In genomic region chr2:164453047-164453757, GRCm38 (mm10) we compare ENCODE assay signal across 22 mouse cellular contexts. TPM values are rescaled to one million over a fixed set of nuclear protein-coding genes. Genes with fewer than 3 reads are reported as not detected.
A peak's percentile ranks its signal among the peaks of the same experiment; 100 is the strongest.
DNase-seq lines count a peak whose midpoint lies in the region; ATAC-seq lines count a peak whose summit lies in the region.
"Had no signal": no experiment of that assay in that cellular context is flagged by ENCODE, and none has a peak within 500 bp of the region (broad histone marks: within the 10 kb centered on the region; RNA-seq: fewer than 3 reads in every experiment).

No protein-coding gene starts in this region.

- no peak overlapping the region for H3K4me3 ChIP-seq in lung, embryonic 15.5 days
- no peak overlapping the region for H3K4me3 ChIP-seq in heart, embryonic 16.5 days (ENCODE audit: low read length)
- H3K4me3 ChIP-seq in limb, embryonic 10.5 days = no peak overlapping the region
- H3K4me3 ChIP-seq: forebrain, embryonic 15.5 days; layer of hippocampus, adult 2 months; liver, embryonic 12.5 days; megakaryocyte, embryonic 14.5 days; neural tube, embryonic 15.5 days had no signal

- H3K4me1 ChIP-seq in lung, embryonic 15.5 days = peaks cover 68% of the 10 kb centered on the region
- H3K4me1 ChIP-seq in heart, embryonic 16.5 days (ENCODE audit: control insufficient read depth, insufficient read depth, low read length) = peaks cover 64% of the 10 kb centered on the region
- peaks cover 37% of the 10 kb centered on the region for H3K4me1 ChIP-seq in limb, embryonic 10.5 days

- H3K4me2 ChIP-seq in lung, embryonic 15.5 days = no peak overlapping the region
- peak overlapping the region; percentile 8 for H3K4me2 ChIP-seq in heart, embryonic 16.5 days (ENCODE audit: low read depth, low read length)
- H3K4me2 ChIP-seq: forebrain, embryonic 15.5 days; liver, embryonic 12.5 days; neural tube, embryonic 15.5 days had no signal

- DNase-seq in lung, postnatal 4 days = no peak
- DNase-seq in limb, embryonic 10.5 days (ENCODE audit: low spot score) = no peak
- DNase-seq in thymus, postnatal 10 days (ENCODE audit: low spot score in 2 of 2) = no peak
- no peak for DNase-seq in ovary, postnatal 36 days (ENCODE audit: low spot score)
- DNase-seq in adrenal gland, postnatal 10 days = no peak
- DNase-seq: spleen, adult 18-20 months; thymus, postnatal 36 days had no signal

- 38% methylated on average over 14 of the region's 14 CpGs for WGBS in lung, embryonic 15.5 days
- WGBS in heart, embryonic 16.5 days = 30% methylated on average over 14 of the region's 14 CpGs
- 88% methylated on average over 14 of the region's 14 CpGs for WGBS in limb, embryonic 10.5 days

- no peak overlapping the region for H3K9ac ChIP-seq in lung, embryonic 15.5 days
- no peak overlapping the region for H3K9ac ChIP-seq in heart, embryonic 16.5 days (ENCODE audit: low read length)
- H3K9ac ChIP-seq: forebrain, embryonic 15.5 days; liver, embryonic 12.5 days; neural tube, embryonic 15.5 days had no signal

- 0 out of 2 replicates have a peak overlapping the region, but pooled peaks have one; percentile 25 for H3K27ac ChIP-seq in lung, embryonic 15.5 days
- H3K27ac ChIP-seq in heart, embryonic 16.5 days (ENCODE audit: low read length) = peak overlapping the region; percentile 51
- H3K27ac ChIP-seq in limb, embryonic 10.5 days = peak overlapping the region; percentile 59
- H3K27ac ChIP-seq: forebrain, embryonic 15.5 days; layer of hippocampus, adult 2 months; liver, embryonic 12.5 days; neural tube, embryonic 15.5 days; stomach, postnatal 0 days had no signal

- no peaks in the 10 kb centered on the region for H3K9me3 ChIP-seq in lung, embryonic 15.5 days
- H3K9me3 ChIP-seq in heart, embryonic 16.5 days (replicated peaks; ENCODE audit: control insufficient read depth, low read length) = peaks cover 4% of the 10 kb centered on the region
- no peaks in the 10 kb centered on the region for H3K9me3 ChIP-seq in limb, embryonic 10.5 days (replicated peaks)
- H3K9me3 ChIP-seq: forebrain, embryonic 15.5 days; liver, embryonic 12.5 days; neural tube, embryonic 15.5 days had no signal

- ATAC-seq in lung, embryonic 15.5 days (ENCODE audit: borderline replicate concordance, extremely low read depth, low FRiP score, low TSS enrichment) = no peak
- peak; percentile 84 for ATAC-seq in heart, embryonic 16.5 days (replicated peaks; ENCODE audit: extremely low read depth, insufficient read depth, low FRiP score)
- ATAC-seq: forebrain, embryonic 15.5 days; liver, embryonic 12.5 days had no signal

- H3K27me3 ChIP-seq in lung, embryonic 15.5 days = no peaks in the 10 kb centered on the region
- peaks cover 7% of the 10 kb centered on the region; the same call in 1 of the 2 replicates for H3K27me3 ChIP-seq in heart, embryonic 16.5 days (ENCODE audit: control insufficient read depth, insufficient read depth, low read length)
- H3K27me3 ChIP-seq in limb, embryonic 10.5 days (ENCODE audit: low read depth, poor library complexity, severe bottlenecking) = no peaks in the 10 kb centered on the region
- H3K27me3 ChIP-seq: forebrain, embryonic 15.5 days; neural tube, embryonic 15.5 days had no signal

- no peaks in the 10 kb centered on the region for H3K36me3 ChIP-seq in lung, embryonic 15.5 days
- H3K36me3 ChIP-seq in heart, embryonic 16.5 days (ENCODE audit: control insufficient read depth, insufficient read depth) = no peaks in the 10 kb centered on the region
- no peaks in the 10 kb centered on the region for H3K36me3 ChIP-seq in limb, embryonic 10.5 days
- H3K36me3 ChIP-seq: forebrain, embryonic 15.5 days; liver, embryonic 12.5 days; neural tube, embryonic 15.5 days had no signal

RNA-seq across cellular contexts. Expression of gene Sys1, which starts 3.6 kb away (rescaled TPM):
- polyA plus RNA-seq in lung, embryonic 15.5 days (2015; fragmentation: Nextera tagmentation; extraction: Ambion mirVana) = 65.8 and 69.0 TPM in 2 replicates
- polyA plus RNA-seq in heart, embryonic 16.5 days (2015; fragmentation: Nextera tagmentation; extraction: Ambion mirVana) = 33.4 and 41.7 TPM in 2 replicates
- polyA plus RNA-seq in limb, embryonic 10.5 days (2016; fragmentation: Nextera tagmentation; extraction: Ambion mirVana) = 54.4 and 54.5 TPM in 2 replicates
- 10 to 100 TPM; 31.7 to 34.5 TPM for total RNA-seq in adrenal gland, postnatal 10 days (2021)

RNA-seq across cellular contexts. Expression of gene Gm20458, which starts 7.6 kb away (rescaled TPM):
- 17.1 and 17.6 TPM in 2 replicates for polyA plus RNA-seq in lung, embryonic 15.5 days (2015; fragmentation: Nextera tagmentation; extraction: Ambion mirVana)
- polyA plus RNA-seq in heart, embryonic 16.5 days (2015; fragmentation: Nextera tagmentation; extraction: Ambion mirVana) = 11.6 and 12.1 TPM in 2 replicates
- 2.2 and 3.2 TPM in 2 replicates for polyA plus RNA-seq in limb, embryonic 10.5 days (2016; fragmentation: Nextera tagmentation; extraction: Ambion mirVana)
- total RNA-seq in adrenal gland, postnatal 10 days (2021) = 1 to 10 TPM; 2.5 to 4.8 TPM
- total RNA-seq: hematopoietic stem cell, adult 5-6 weeks had no signal

RNA-seq across cellular contexts. Expression of gene Sdc4, which starts 9.5 kb away (rescaled TPM):
- 161 and 178 TPM in 2 replicates for polyA plus RNA-seq in lung, embryonic 15.5 days (2015; fragmentation: Nextera tagmentation; extraction: Ambion mirVana)
- 48.0 and 61.1 TPM in 2 replicates for polyA plus RNA-seq in heart, embryonic 16.5 days (2015; fragmentation: Nextera tagmentation; extraction: Ambion mirVana)
- 22.1 and 24.2 TPM in 2 replicates for polyA plus RNA-seq in limb, embryonic 10.5 days (2016; fragmentation: Nextera tagmentation; extraction: Ambion mirVana)
- 100 to 1,000 TPM; 101 to 246 TPM for total RNA-seq in adrenal gland, postnatal 10 days (2021)
- total RNA-seq: MEL had no signal

RNA-seq across cellular contexts. Expression of gene Trp53tg5, which starts 20.3 kb away (rescaled TPM):
- polyA plus RNA-seq in lung, embryonic 15.5 days (2015; fragmentation: Nextera tagmentation; extraction: Ambion mirVana) = not detected in 2 replicates
- not detected in 2 replicates for polyA plus RNA-seq in heart, embryonic 16.5 days (2015; fragmentation: Nextera tagmentation; extraction: Ambion mirVana)
- polyA plus RNA-seq in limb, embryonic 10.5 days (2016; fragmentation: Nextera tagmentation; extraction: Ambion mirVana) = not detected in 2 replicates
- total RNA-seq in adrenal gland, postnatal 10 days (2021) = not detected
- total RNA-seq: adrenal gland, postnatal 4 days; gastrocnemius, adult 8-10 months; hematopoietic stem cell, adult 5-6 weeks; layer of hippocampus, adult 2 months; left cerebral cortex, adult 8-10 months; MEL had no signal
- polyA plus RNA-seq: cortical plate, adult 2 months; forebrain, embryonic 15.5 days; intestine, embryonic 14.5 days; liver, embryonic 12.5 days; neural tube, embryonic 15.5 days; stomach, postnatal 0 days had no signal

RNA-seq across cellular contexts. Expression of gene Dbndd2, which starts 32.7 kb away (rescaled TPM):
- 8.8 and 10.1 TPM in 2 replicates for polyA plus RNA-seq in lung, embryonic 15.5 days (2015; fragmentation: Nextera tagmentation; extraction: Ambion mirVana)
- 10.6 and 16.4 TPM in 2 replicates for polyA plus RNA-seq in heart, embryonic 16.5 days (2015; fragmentation: Nextera tagmentation; extraction: Ambion mirVana)
- polyA plus RNA-seq in limb, embryonic 10.5 days (2016; fragmentation: Nextera tagmentation; extraction: Ambion mirVana) = 0.70 and 2.1 TPM in 2 replicates
- total RNA-seq in adrenal gland, postnatal 10 days (2021) = 10 to 100 TPM; 13.1 to 20.5 TPM
- total RNA-seq: hematopoietic stem cell, adult 5-6 weeks had no signal
